Mouse (Mus musculus) forebrain, embryonic 10.5 days (tissue): ENCODE results near the gene Tax1bp3. TPM values are rescaled to one million over a fixed set of nuclear protein-coding genes. Genes with fewer than 3 reads are reported as not detected.
A peak's percentile ranks its signal among the peaks of the same experiment; 100 is the strongest.

Experiments used
- DNase-seq: peaks from one replicate; pipeline ENCODE4 v3.0.0-alpha.2; 2017; ENCODE audit warnings: low spot score; ENCODE audit errors: extremely low spot score
- H3K27ac ChIP-seq: fragments of 300-500 bp; sonication (generic); 2 replicates; pipeline ENCODE4 v1.5.1; 2016; ENCODE audit warnings: mild to moderate bottlenecking
- H3K27me3 ChIP-seq: fragments of 300-500 bp; sonication (generic); 2 replicates; pipeline ENCODE4 v1.6.1; 2016; ENCODE audit warnings: mild to moderate bottlenecking; ENCODE audit not compliant: poor library complexity, severe bottlenecking
- H3K36me3 ChIP-seq: fragments of 300-500 bp; sonication (generic); replicated peaks from 2 replicates; pipeline ENCODE4 v1.6.1; 2016; ENCODE audit warnings: mild to moderate bottlenecking, moderate library complexity
- H3K4me1 ChIP-seq: fragments of 300-500 bp; sonication (generic); 2 replicates; pipeline ENCODE4 v1.6.1; 2016
- H3K4me3 ChIP-seq: fragments of 300-500 bp; sonication (generic); 2 replicates; pipeline ENCODE4 v1.5.1; 2016; ENCODE audit warnings: mild to moderate bottlenecking, moderate library complexity
- H3K9me3 ChIP-seq: fragments of 300-500 bp; sonication (generic); 2 replicates; pipeline ENCODE4 v1.6.1; 2016; ENCODE audit warnings: mild to moderate bottlenecking, moderate library complexity
- WGBS: fragments of 180-500 bp; shearing (Covaris S2); methylation state at CpG from one replicate; pipeline ENCODE4 v1.1.7; 2016; 5-methylcytosine and 5-hydroxymethylcytosine counted together
- polyA plus RNA-seq: library from polyadenylated mRNA; unstranded; fragments of >200 nt; fragmentation: Nextera tagmentation; extraction: Ambion mirVana; gene quantifications from 2 replicates; pipeline ENCODE4 v1.2.1, GENCODE M21; 2016

The Tax1bp3 gene
- 143 TPM in 2 replicates for polyA plus RNA-seq

DNA sequence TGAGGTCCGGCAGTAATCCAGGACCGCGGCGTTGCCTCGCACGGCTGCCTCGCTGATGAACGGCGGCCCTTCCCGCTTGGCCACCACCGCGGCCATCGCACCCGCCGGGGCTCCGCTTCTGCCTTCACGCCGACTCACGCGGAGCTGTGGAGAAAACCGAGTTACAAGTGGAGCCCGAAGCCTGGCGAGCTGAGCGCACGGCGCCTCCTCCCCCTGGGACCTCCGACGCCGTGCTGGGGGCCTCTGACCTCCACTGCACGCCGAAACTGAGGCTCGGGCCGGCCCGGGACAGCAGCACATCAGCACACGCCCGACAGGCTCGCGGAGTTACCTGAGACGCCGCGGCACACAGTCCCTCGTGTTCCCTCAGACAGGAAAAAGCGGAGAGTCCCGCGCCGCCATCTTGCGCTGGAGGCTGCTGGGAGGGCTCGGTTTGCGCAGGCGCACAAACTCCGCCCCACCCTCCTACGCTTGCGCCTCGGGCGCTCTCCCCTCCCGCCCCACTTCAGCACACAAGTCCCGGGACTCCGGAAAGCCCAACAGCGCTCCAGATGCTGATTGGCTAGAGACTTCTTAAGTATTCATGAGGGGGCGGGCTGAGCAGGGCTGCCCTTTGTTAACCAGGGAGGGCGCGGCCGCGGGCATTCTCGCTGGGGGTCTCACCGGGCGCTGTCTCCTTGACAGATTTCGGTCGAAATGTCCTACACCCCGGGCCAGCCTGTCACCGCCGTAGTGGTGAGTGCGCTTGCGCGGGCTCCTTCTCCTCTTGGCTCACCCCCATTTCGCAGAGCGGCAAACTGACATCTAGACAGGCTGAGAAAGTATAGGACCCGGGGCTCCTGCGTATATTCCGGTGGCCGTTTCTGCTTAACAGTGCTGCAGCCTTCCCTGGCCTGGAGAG lies at the start of gene Tax1bp3, which contains the start of gene Emc6:
TSS of gene Tax1bp3 (plus strand) at position 476 of the 901 bp plus-strand sequence.
TSS of gene Emc6 (minus strand) at position 430 of the 901 bp plus-strand sequence.
- no peaks in the 10 kb centered on the region for H3K9me3 ChIP-seq
- under 1% methylated on average over 81 of the region's 81 CpGs for WGBS

DNA sequence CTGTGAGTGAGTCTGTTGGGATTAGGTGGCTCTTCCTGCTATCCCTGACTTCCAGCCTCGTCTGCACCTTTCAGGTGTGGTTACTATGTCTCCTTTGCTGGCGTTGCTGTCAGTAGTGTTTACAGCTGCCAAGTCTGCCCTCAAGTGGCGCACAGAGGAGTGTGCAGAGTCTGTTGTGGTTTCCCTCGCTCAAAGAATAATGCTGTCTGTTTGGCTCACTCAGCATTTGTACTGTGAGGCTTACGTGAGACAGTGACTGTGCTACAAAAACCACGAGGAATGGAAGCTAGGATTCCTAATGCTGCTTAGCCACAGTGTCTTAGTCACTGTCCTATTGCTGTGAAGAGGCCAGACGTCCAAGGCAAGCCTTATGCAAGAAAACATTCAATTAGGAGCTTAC lies 45.9 kb upstream of the Tax1bp3 start:
- peaks cover 34% of the 10 kb centered on the region for H3K9me3 ChIP-seq
- H3K27me3 ChIP-seq, result no peaks in the 10 kb centered on the region
- DNase-seq, result no peak
- peaks cover 95% of the 10 kb centered on the region for H3K36me3 ChIP-seq
- H3K27ac ChIP-seq, result no peak overlapping the region
- WGBS, result 88% methylated on average over 7 of the region's 7 CpGs
- peaks cover 18% of the 10 kb centered on the region for H3K4me1 ChIP-seq
- H3K4me3 ChIP-seq, result no peak overlapping the region

More for the DNA sequence above, at the start of gene Tax1bp3, which contains the start of gene Emc6:
- Histone ChIP-seq H3K4me1 (peaks cover 28% of the 10 kb centered on the region), H3K27me3 (no peaks in the 10 kb centered on the region), H3K4me3 (peak within 1 kb of the TSS; percentile 73), H3K36me3 (peaks cover 38% of the 10 kb centered on the region), H3K27ac (peak within 1 kb of the TSS; percentile 91)
- peak; percentile 96 for DNase-seq

DNA sequence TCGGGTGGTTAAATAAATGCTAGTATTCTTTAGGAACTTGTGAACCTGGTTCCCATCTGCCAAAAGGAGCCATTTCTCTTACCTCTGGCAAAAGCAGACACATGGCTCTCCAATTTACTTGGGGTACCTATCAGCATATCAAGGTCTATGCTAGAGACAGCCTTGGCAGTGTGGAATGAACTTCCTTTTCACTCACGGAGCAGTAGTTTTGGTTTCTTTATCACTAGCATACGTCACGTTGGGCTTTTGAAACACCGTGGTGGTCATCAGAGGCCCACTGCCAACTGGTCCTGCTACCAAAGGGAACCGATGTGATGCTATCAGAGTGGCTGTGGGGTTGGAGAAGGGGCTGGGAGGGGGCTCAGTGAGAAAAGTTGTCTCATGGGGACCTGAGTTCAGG lies 43.9 kb upstream of the Tax1bp3 start:
- H3K36me3 ChIP-seq, result peaks cover 85% of the 10 kb centered on the region
- peaks cover 36% of the 10 kb centered on the region for H3K4me1 ChIP-seq
- H3K27me3 ChIP-seq, result no peaks in the 10 kb centered on the region
- H3K4me3 ChIP-seq, result no peak overlapping the region
- peaks cover 37% of the 10 kb centered on the region for H3K9me3 ChIP-seq
- DNase-seq, result no peak
- no peak overlapping the region for H3K27ac ChIP-seq
- WGBS, result 94% methylated on average over 6 of the region's 6 CpGs

DNA sequence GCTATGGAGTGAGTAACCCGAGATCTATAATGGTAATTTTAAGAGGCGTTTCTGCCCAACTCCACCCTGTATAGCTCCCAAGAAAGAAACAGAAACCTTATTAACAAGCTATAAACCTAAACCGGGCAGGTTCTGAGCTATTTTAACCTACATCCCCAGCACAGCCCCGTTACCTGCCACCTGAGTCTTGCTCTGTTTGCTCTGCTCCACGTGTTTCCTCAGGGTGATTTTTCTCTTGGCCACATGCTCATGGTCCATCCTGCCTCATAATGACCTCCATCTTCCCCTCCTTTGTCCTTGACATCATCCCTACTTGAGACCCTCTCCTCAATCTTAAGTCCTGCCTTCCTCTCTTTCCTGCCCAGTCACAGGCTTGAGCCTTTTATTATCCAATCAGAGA lies 42.7 kb upstream of the Tax1bp3 start:
- Histone ChIP-seq H3K4me1 (peaks cover 42% of the 10 kb centered on the region), H3K27me3 (no peaks in the 10 kb centered on the region), H3K4me3 (peak overlapping the region; percentile 81; the same call in 1 of the 2 replicates), H3K27ac (no peak overlapping the region), H3K9me3 (peaks cover 37% of the 10 kb centered on the region), H3K36me3 (peaks cover 74% of the 10 kb centered on the region)
- 95% methylated on average over 5 of the region's 5 CpGs for WGBS
- no peak for DNase-seq

DNA sequence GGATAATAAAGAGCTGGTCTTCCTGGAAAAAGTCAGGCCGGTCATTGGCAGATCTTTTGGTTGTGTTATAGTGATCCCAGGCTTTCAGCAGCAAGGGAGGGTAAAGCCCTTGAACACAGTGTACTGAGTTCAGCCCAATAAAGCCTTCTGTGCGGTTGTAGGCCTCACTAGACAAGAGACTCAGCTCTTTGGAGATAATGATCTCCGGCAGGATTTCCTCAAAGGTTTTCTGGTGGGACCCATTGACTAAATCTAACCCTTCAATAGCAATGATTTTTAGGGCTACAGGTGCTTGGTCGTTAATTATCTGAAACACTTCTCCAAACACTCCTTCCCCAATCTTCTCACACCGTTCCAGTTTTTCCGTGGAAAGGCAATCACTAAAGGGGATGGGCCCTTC lies 40.3 kb upstream of the Tax1bp3 start:
- H3K36me3 ChIP-seq, result peaks cover 53% of the 10 kb centered on the region
- H3K4me3 ChIP-seq, result peak overlapping the region; percentile 81
- H3K27me3 ChIP-seq, result no peaks in the 10 kb centered on the region
- DNase-seq, result no peak
- H3K27ac ChIP-seq, result no peak overlapping the region
- H3K4me1 ChIP-seq, result peaks cover 42% of the 10 kb centered on the region
- peaks cover 37% of the 10 kb centered on the region for H3K9me3 ChIP-seq
- WGBS, result 93% methylated on average over 6 of the region's 6 CpGs

DNA sequence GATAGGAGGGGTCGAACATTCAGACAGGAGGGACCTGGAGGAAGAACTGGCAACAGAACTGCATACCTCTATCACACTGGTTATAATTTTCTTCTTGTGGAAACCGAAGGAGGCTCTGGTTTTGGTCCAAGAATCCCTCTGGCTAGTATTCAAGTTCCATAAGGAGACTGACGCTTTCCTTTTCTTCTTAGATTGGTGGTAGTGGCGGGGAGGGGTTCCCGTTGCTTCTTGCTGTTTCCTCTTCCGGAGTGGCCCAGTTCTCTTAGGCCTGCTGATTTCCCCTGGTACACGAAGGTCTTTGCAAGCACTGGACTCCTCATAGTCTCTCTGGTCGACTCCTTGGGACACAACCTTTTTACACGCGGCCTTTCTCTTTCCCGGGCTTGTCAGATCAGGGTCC lies 39.8 kb upstream of the Tax1bp3 start:
- whole genome bisulfite sequencing, result 57% methylated on average over 11 of the region's 11 CpGs
- H3K4me3 ChIP-seq, result peak overlapping the region; percentile 81
- no peak for DNase-seq
- H3K4me1 ChIP-seq, result peaks cover 42% of the 10 kb centered on the region
- peaks cover 48% of the 10 kb centered on the region for H3K36me3 ChIP-seq
- no peaks in the 10 kb centered on the region for H3K27me3 ChIP-seq
- peak overlapping the region; percentile 94 for H3K27ac ChIP-seq
- peaks cover 37% of the 10 kb centered on the region for H3K9me3 ChIP-seq

DNA sequence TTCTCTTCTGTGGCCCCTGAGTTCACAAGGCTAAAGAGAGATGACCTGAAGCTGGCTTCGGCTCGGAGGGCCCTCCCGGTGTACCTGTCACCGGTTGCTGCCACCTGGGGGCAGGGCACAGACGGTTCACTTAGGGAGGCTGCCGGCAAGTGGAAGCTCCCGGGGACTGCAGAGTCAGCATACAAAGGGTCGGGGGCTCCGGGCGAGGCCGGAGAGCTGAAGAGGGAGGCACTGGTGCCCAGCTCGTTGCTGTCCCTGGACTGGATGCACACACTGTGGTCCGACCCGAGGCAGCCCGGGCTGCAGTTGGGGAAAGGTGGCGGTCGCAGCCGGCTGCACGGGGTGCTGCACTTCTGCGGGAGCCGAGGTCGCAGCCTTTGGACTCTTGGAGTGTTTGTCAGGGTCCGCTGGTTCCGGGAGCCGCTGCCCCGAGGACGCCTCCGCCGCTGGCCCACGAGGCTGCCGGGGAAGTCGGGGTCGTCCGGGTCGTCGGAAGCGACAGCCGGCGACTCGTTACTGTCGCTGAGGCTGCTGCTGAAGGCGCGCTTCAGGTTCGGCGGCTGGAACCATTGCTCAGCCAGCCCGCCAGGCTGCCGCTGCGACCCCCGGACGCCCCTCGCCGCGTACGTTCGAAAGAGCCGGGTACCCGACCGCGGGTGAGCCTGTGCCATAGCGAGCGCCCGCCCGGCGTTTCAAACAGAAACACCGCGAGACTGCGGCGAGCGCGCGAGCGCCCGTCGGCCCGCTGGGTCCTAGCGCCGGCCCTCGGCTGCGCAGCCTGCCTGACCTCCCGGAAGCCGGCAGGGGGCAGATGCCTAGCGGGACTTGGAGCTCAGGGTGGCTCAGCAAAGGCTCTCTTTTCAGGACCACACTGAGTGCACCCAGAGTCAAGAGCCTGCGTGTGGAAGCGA lies 39.0 kb upstream of the Tax1bp3 start, which contains the start of gene Haspin:
TSS of gene Haspin (minus strand) at position 704 of the 911 bp plus-strand sequence.
- H3K36me3 ChIP-seq, result peaks cover 40% of the 10 kb centered on the region
- no peaks in the 10 kb centered on the region for H3K27me3 ChIP-seq
- peaks cover 33% of the 10 kb centered on the region for H3K9me3 ChIP-seq
- WGBS, result under 1% methylated on average over 84 of the region's 84 CpGs
- peak within 1 kb of the TSS; percentile 94 for H3K27ac ChIP-seq
- H3K4me1 ChIP-seq, result peaks cover 42% of the 10 kb centered on the region
- DNase-seq, result peak; percentile 89
- H3K4me3 ChIP-seq, result peak within 1 kb of the TSS; percentile 81

DNA sequence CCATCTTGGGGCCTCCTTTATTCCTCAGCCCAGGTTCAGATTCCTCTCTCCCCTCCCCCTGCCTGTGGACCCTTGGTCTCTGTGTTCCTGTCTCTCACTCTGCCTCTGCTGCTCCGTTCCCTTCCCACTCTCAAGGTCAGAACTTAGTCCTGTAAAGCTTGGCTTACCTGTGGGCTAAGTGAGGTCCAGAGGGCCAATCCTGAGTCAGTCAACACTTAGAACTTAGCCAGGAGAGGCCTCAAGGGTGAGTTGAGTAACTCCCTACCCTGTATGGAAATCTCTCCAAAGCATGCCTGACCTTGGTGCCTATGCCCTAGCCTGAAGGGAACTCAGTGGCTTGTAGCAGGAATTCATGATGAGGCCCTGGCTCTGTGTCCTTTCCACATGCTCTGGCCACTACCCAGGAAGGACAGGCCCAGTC lies 32.6 kb upstream of the Tax1bp3 start:
- WGBS, result 62% methylated on average over 1 of the region's 1 CpGs
- no peak for DNase-seq

DNA sequence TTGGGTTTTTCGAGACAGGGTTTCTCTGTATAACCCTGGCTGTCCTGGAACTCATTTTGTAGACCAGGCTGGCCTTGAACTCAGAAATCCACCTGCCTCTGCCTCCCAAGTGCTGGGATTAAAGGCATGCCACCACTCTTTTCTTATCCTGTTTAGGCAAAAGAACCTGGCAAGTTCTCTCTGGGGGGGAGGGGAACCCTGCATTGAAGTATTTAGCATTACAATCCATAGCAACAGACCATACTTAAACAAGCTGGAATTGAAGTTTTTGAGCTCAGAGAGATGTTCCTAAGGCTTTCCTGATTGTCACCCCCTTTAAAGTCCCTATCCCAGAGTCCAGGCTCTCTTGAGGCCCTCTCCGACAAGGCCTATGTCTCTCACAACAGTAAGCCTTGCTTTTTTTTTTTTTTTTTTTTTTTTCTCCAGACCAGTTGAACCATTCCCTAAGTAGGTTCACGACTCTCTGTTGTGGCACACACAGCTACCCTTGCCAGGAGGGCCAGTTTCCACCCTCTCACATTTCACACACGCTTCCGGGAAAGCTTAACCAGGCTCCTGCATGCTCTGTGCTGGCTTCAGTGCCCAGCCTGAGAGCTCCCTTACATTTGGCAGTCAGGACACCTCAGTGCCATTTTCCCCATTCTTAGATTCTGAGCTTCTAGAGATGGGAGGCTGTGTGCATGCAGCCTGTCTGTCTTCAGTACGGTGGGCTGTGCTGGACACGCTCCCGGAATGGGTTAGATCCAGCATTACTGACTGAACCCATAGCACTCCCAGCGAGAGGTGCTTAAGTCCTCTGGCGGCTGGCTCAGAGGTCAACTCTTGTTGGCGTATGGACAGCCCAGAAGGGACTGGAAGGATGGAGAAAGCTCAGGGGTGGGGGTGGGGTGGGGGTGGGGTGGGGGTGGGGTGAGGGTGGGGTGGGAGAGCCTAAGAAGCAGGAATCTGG lies 30.6 kb upstream of the Tax1bp3 start:
- Histone ChIP-seq H3K27ac (0 out of 2 replicates have a peak overlapping the region, but pooled peaks have one; percentile 30), H3K4me3 (no peak overlapping the region), H3K4me1 (peaks cover 7% of the 10 kb centered on the region; the same call in 1 of the 2 replicates), H3K27me3 (no peaks in the 10 kb centered on the region), H3K9me3 (no peaks in the 10 kb centered on the region), H3K36me3 (no peaks in the 10 kb centered on the region)
- 61% methylated on average over 11 of the region's 11 CpGs for WGBS
- no peak for DNase-seq

More for the DNA sequence above, 32.6 kb upstream of the Tax1bp3 start:
- no peaks in the 10 kb centered on the region for H3K36me3 ChIP-seq
- H3K27me3 ChIP-seq, result no peaks in the 10 kb centered on the region
- peaks cover 7% of the 10 kb centered on the region; the same call in 1 of the 2 replicates for H3K4me1 ChIP-seq
- no peak overlapping the region for H3K4me3 ChIP-seq
- no peak overlapping the region for H3K27ac ChIP-seq
- no peaks in the 10 kb centered on the region for H3K9me3 ChIP-seq

DNA sequence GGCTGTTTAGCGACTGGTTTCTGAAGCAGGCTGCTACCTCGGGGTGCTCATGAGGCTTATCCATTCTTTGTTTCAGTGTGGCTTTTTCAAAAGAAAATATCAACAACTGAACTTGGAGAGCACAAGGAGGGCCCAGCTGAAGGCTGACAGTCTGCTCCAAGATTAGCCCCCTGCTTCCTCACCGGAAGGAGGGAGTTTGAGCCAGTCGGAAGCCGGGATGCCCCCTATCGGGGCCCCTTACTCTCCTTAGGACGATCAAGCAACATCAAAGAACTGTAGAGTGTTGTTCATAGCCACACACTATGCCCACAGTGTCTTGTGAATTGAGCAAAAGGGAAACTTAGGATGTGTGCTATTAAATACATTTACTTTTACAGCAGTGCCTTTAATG lies 29.9 kb upstream of the Tax1bp3 start:
- no peak overlapping the region for H3K4me3 ChIP-seq
- DNase-seq, result no peak
- 64% methylated on average over 7 of the region's 7 CpGs for WGBS
- peaks cover 7% of the 10 kb centered on the region; the same call in 1 of the 2 replicates for H3K4me1 ChIP-seq
- no peaks in the 10 kb centered on the region for H3K36me3 ChIP-seq
- no peaks in the 10 kb centered on the region for H3K9me3 ChIP-seq
- H3K27me3 ChIP-seq, result no peaks in the 10 kb centered on the region
- H3K27ac ChIP-seq, result 0 out of 2 replicates have a peak overlapping the region, but pooled peaks have one; percentile 30

DNA sequence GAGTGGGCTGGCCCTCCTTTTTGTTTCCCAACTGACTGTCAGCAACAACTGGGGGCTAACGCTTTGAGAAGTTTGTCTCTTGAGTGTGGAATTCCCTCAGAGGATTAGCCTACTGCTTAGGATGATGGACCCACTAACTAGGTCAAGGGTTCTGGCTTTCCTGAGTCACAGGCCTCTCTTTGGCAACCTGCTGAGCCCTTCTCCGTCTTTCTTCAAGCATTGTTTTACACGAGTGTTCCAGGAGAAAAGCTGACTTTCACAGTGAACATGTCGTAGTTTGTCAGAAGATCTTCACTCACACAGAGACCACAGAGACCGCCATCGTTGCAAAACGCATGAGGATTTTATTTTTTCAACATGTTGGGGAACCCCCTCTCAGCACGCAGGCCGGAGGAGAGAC lies 28.7 kb upstream of the Tax1bp3 start:
- DNase-seq, result no peak
- Histone ChIP-seq H3K4me3 (no peak overlapping the region), H3K27me3 (no peaks in the 10 kb centered on the region), H3K4me1 (peaks cover 7% of the 10 kb centered on the region; the same call in 1 of the 2 replicates), H3K36me3 (no peaks in the 10 kb centered on the region), H3K27ac (no peak overlapping the region), H3K9me3 (no peaks in the 10 kb centered on the region)
- 76% methylated on average over 9 of the region's 9 CpGs for WGBS
